Mouse (Mus musculus): ENCODE measurements around the gene Btnl1. TPM values are rescaled to one million over a fixed set of nuclear protein-coding genes. Genes with fewer than 3 reads are reported as not detected.

Gene Btnl1
- polyA plus RNA-seq (2012; fragmentation: generic; extraction: Trizol), result not detected

DNA sequence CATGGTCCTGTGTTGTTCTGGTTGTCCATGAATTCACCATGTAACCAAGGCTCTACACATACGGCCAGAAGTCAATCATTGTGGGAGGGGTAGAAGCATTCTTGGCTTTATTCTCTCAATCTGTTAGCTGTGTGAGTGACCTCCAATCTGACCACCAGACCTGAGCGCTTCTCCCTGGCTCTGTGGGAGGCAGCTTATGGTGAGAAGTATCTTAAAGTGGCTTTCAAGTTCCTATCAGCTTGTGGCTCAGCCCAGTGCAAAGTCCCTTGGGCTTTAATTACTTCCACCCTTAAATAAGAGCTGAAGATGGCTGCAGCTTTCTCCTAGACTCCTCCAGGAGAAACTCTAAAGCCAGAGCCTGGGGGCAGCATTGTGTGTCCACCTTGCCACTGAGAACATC lies at the start of gene Btnl1:
Btnl1 (plus strand) TSS at position 286 of the 400 bp plus-strand sequence.

DNA sequence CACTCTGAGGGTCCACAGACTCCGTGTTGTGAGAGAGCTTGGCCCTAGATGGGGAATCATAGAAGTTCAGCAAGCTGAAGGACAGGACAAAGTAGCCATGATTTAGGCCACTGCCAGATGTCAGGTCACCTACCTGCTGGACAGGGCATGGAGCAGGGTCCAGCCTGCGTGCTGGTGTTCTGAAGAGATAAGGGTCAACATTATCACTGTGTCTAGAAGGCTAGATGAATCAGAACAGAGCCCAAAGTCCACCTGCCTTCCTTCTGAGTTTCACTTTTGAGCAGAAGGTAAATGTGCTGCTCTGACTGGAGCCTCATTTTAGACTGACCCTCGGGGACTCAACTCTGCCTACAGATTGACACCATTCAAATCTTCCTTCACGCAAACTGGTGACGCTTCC lies 22.4 kb upstream of the Btnl1 start, which contains the start of gene Btnl2:
Btnl2 (plus strand) TSS at position 284 of the 400 bp plus-strand sequence.

DNA sequence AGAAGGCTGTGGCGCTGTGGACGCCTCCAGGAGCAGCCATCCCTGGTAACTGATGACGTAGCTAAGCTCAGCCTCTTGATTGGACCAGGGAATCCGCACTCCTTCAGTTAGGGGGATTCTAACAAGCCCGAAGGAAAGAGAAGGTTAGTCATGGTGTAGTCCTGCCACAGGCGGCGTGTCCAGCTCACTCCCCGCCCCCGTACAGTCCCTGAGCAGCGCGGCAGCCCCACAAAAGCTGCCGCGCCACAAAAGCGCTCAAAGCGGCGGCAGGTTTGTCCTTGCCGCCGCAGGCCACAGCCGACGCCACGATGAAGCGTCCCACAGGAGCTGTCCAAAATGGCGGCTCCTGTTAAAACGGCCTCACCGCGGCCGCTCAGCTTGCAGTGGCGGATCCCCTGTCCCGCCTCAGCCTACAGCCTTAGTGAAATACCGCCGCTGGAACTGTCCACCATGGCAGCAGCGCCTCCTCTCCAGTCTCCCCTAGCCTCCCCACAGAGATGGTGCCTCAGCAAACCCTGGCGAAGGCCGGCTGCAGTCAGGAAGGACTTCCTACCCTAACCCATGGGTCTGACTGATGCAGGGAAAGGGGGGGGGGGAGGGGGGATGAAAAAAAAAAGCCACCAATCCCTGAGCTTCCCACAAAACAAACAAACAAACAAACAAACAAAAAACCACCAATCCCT lies 21.9 kb downstream of the Btnl1 start, which contains the start of gene BC051142:
BC051142 (plus strand) TSS at position 110 of the 683 bp plus-strand sequence.

Other genes starting within 250 kb of the Btnl1 start
- gene H2-DMb2, start 233.8 kb upstream of the Btnl1 start, polyA plus RNA-seq (2012; fragmentation: generic; extraction: Trizol), result under 1 TPM; 0.04 to 0.47 TPM
- under 1 TPM; 0.12 to 0.91 TPM for gene H2-DMb1, start 224.1 kb upstream of the Btnl1 start, polyA plus RNA-seq (2012; fragmentation: generic; extraction: Trizol)
- 1 to 10 TPM in 1 of 2 experiments, under 1 TPM in 1; 0.30 to 5.7 TPM for gene Tap1, start 189.6 kb upstream of the Btnl1 start, polyA plus RNA-seq (2012; fragmentation: generic; extraction: Trizol)
- gene Psmb9, start 189.4 kb upstream of the Btnl1 start, polyA plus RNA-seq (2012; fragmentation: generic; extraction: Trizol), result 1 to 10 TPM in 1 of 2 experiments, under 1 TPM in 1; 0.21 to 2.7 TPM
- 1 to 10 TPM in 1 of 2 experiments, under 1 TPM in 1; 0.05 to 1.6 TPM for gene Psmb8, start 179.4 kb upstream of the Btnl1 start, polyA plus RNA-seq (2012; fragmentation: generic; extraction: Trizol)
- gene Tap2, start 173.6 kb upstream of the Btnl1 start, polyA plus RNA-seq (2012; fragmentation: generic; extraction: Trizol), result 10 to 100 TPM in 1 of 2 experiments, under 1 TPM in 1; 0.12 to 13.2 TPM
- not detected for gene H2-Ob, start 138.2 kb upstream of the Btnl1 start, polyA plus RNA-seq (2012; fragmentation: generic; extraction: Trizol)
- gene H2-Ab1, start 119.4 kb upstream of the Btnl1 start, polyA plus RNA-seq (2012; fragmentation: generic; extraction: Trizol), result not detected
- gene H2-Aa, start 89.3 kb upstream of the Btnl1 start, polyA plus RNA-seq (2012; fragmentation: generic; extraction: Trizol), result not detected
- gene H2-Eb1, start 71.3 kb upstream of the Btnl1 start, polyA plus RNA-seq (2012; fragmentation: generic; extraction: Trizol), result under 1 TPM in 1 of 2 experiments, not detected in 1; 0.04 TPM
- gene H2-Eb2, start 51.5 kb upstream of the Btnl1 start, polyA plus RNA-seq (2012; fragmentation: generic; extraction: Trizol), result not detected
- not detected for gene Btnl2, start 22.3 kb upstream of the Btnl1 start, polyA plus RNA-seq (2012; fragmentation: generic; extraction: Trizol)
- gene BC051142, start 21.7 kb downstream of the Btnl1 start, polyA plus RNA-seq (2012; fragmentation: generic; extraction: Trizol), result not detected
- not detected for gene Btnl4, start 100.2 kb downstream of the Btnl1 start, polyA plus RNA-seq (2012; fragmentation: generic; extraction: Trizol)
- not detected for gene Btnl6, start 140.2 kb downstream of the Btnl1 start, polyA plus RNA-seq (2012; fragmentation: generic; extraction: Trizol)
- gene Notch4, start 187.1 kb downstream of the Btnl1 start, polyA plus RNA-seq (2012; fragmentation: generic; extraction: Trizol), result 1 to 10 TPM in 1 of 2 experiments, under 1 TPM in 1; 0.15 to 2.8 TPM
- gene Gpsm3, start 212.7 kb downstream of the Btnl1 start, polyA plus RNA-seq (2012; fragmentation: generic; extraction: Trizol), result under 1 TPM; 0.88 to 0.96 TPM
- gene Pbx2, start 214.1 kb downstream of the Btnl1 start, polyA plus RNA-seq (2012; fragmentation: generic; extraction: Trizol), result 10 to 100 TPM; 15.2 to 41.5 TPM
- 1 to 10 TPM in 1 of 2 experiments, under 1 TPM in 1; 0.06 to 1.8 TPM for gene Ager, start 220.7 kb downstream of the Btnl1 start, polyA plus RNA-seq (2012; fragmentation: generic; extraction: Trizol)
- 10 to 100 TPM; 23.8 to 60.6 TPM for gene Rnf5, start 226.6 kb downstream of the Btnl1 start, polyA plus RNA-seq (2012; fragmentation: generic; extraction: Trizol)
- gene Agpat1, start 227.1 kb downstream of the Btnl1 start, polyA plus RNA-seq (2012; fragmentation: generic; extraction: Trizol), result 10 to 100 TPM; 76.3 to 93.6 TPM
- gene Egfl8, start 238.8 kb downstream of the Btnl1 start, polyA plus RNA-seq (2012; fragmentation: generic; extraction: Trizol), result 1 to 10 TPM in 1 of 2 experiments, under 1 TPM in 1; 0.05 to 1.4 TPM